In genomic region chr13:99055609-99056321, GRCm38 (mm10) we compare ENCODE assay signal across 8 mouse cellular contexts.
A peak's percentile ranks its signal among the peaks of the same experiment; 100 is the strongest.
DNase-seq lines count a peak whose midpoint lies in the region; ATAC-seq lines count a peak whose summit lies in the region.

No protein-coding gene starts in this region.

- 42% methylated on average over 11 of the region's 11 CpGs for WGBS in kidney, embryonic 14.5 days
- 20% methylated on average over 11 of the region's 11 CpGs for WGBS in heart, embryonic 13.5 days

- no peak overlapping the region for H3K4me2 ChIP-seq in kidney, embryonic 14.5 days (replicated peaks; ENCODE audit: low read depth, low read length)
- peak overlapping the region; percentile 39 for H3K4me2 ChIP-seq in heart, embryonic 13.5 days

- H3K36me3 ChIP-seq in kidney, embryonic 14.5 days (ENCODE audit: control insufficient read depth, insufficient read depth, low read length), result no peaks in the 10 kb centered on the region
- H3K36me3 ChIP-seq in heart, embryonic 13.5 days, result no peaks in the 10 kb centered on the region

- no peak overlapping the region for H3K4me3 ChIP-seq in kidney, embryonic 14.5 days (ENCODE audit: low read length)
- H3K4me3 ChIP-seq in heart, embryonic 13.5 days, result no peak overlapping the region

- H3K27me3 ChIP-seq in kidney, embryonic 14.5 days (ENCODE audit: control insufficient read depth, insufficient read depth, low read length), result no peaks in the 10 kb centered on the region
- 0 out of 2 replicates have a peak, but pooled peaks cover 4% of the 10 kb centered on the region for H3K27me3 ChIP-seq in heart, embryonic 13.5 days (replicated peaks)

- no peak overlapping the region for H3K27ac ChIP-seq in kidney, embryonic 14.5 days (ENCODE audit: low read depth, low read length)
- peak overlapping the region; percentile 39 for H3K27ac ChIP-seq in heart, embryonic 13.5 days (replicated peaks)

- ATAC-seq in kidney, embryonic 14.5 days (ENCODE audit: low FRiP score, low TSS enrichment), result peak; percentile 35; the same call in 1 of the 2 replicates
- ATAC-seq in heart, embryonic 13.5 days (ENCODE audit: extremely low read depth, insufficient number of reproducible peaks, low FRiP score, low TSS enrichment), result no peak; the same call in 1 of the 2 replicates
- ATAC-seq in monocyte, adult 5-6 weeks (replicated peaks; ENCODE audit: insufficient number of reproducible peaks, low FRiP score, low TSS enrichment, poor library complexity, severe bottlenecking), result no peak

- no peaks in the 10 kb centered on the region for H3K9me3 ChIP-seq in kidney, embryonic 14.5 days (ENCODE audit: control insufficient read depth, low read length)
- no peaks in the 10 kb centered on the region for H3K9me3 ChIP-seq in heart, embryonic 13.5 days

- no peak overlapping the region for H3K9ac ChIP-seq in kidney, embryonic 14.5 days (ENCODE audit: low read depth, low read length)
- H3K9ac ChIP-seq in heart, embryonic 13.5 days, result peak overlapping the region; percentile 37; the same call in 1 of the 2 replicates

- H3K4me1 ChIP-seq in kidney, embryonic 14.5 days (ENCODE audit: control insufficient read depth, insufficient read depth, low read length), result no peaks in the 10 kb centered on the region
- H3K4me1 ChIP-seq in heart, embryonic 13.5 days, result peaks cover 33% of the 10 kb centered on the region

- DNase-seq in kidney, adult 8-10 months, result no peak
- peak; percentile 95 for DNase-seq in brain, adult 2 months (ENCODE audit: low read depth, low spot score)
- peak; percentile 61 for DNase-seq in lung, postnatal 10 days
- DNase-seq in c-Kit-positive CD71-positive TER-119-positive erythroid progenitor cells, embryonic 14.5 days (ENCODE audit: low spot score), result no peak
- DNase-seq in urinary bladder, postnatal 4 days (ENCODE audit: low spot score in 2 of 2), result no peak

Comparison
In these comparisons a context has a peak if more than half of its experiments do, and no peak if none do; other contexts are left out.
1. DNase-seq: peak in brain, adult 2 months (single experiment) and lung, postnatal 10 days (single experiment); none in kidney, adult 8-10 months (0 of 2), c-Kit-positive CD71-positive TER-119-positive erythroid progenitor cells, embryonic 14.5 days (single experiment) and urinary bladder, postnatal 4 days (0 of 2).